Mouse (Mus musculus): ENCODE measurements at regions not wholly inside any gene's neighbourhood (a gene's known extent, or its start where the extent isn't known, plus 50 kb on each side); places are given as distances from the start of the nearest gene placed in this dataset.

GRCm38 (mm10) chr1:138771307-138772011 lies 76.9 kb downstream of the Lhx9 start:
- no peak for DNase-seq (ENCODE audit: low read depth)

- DNase-seq (ENCODE audit: low read depth) = no peak
These were observed 85.5 kb downstream of the Lhx9 start for GRCm38 (mm10) chr1:138762876-138763275.

GRCm38 (mm10) chr1:138757777-138758176 lies 90.6 kb downstream of the Lhx9 start:
- no peak for DNase-seq (ENCODE audit: low read depth)

- DNase-seq (ENCODE audit: low read depth) = no peak
These were observed 113.4 kb upstream of the Nek7 start for GRCm38 (mm10) chr1:138733308-138733707.

GRCm38 (mm10) chr1:138731008-138731407 lies 111.1 kb upstream of the Nek7 start:
- no peak for DNase-seq (ENCODE audit: low read depth)

GRCm38 (mm10) chr1:138729089-138729699 lies 109.3 kb upstream of the Nek7 start:
- no peak for DNase-seq (ENCODE audit: low read depth)

GRCm38 (mm10) chr1:138720728-138721127 lies 100.8 kb upstream of the Nek7 start:
- no peak for DNase-seq (ENCODE audit: low read depth)

GRCm38 (mm10) chr1:138719297-138719696 lies 99.4 kb upstream of the Nek7 start:
- DNase-seq (ENCODE audit: low read depth) = no peak

- no peak for DNase-seq (ENCODE audit: low read depth)
These were observed 97.0 kb upstream of the Nek7 start for GRCm38 (mm10) chr1:138716991-138717390.

GRCm38 (mm10) chr1:138715162-138715561 lies 95.2 kb upstream of the Nek7 start:
- DNase-seq (ENCODE audit: low read depth) = peak; percentile 50

GRCm38 (mm10) chr1:138709229-138709608 lies 89.3 kb upstream of the Nek7 start:
- DNase-seq (ENCODE audit: low read depth) = no peak

GRCm38 (mm10) chr1:138708507-138709228 lies 88.7 kb upstream of the Nek7 start:
- no peak for DNase-seq (ENCODE audit: low read depth)

- DNase-seq (ENCODE audit: low read depth) = no peak
These were observed 88.0 kb upstream of the Nek7 start for GRCm38 (mm10) chr1:138707913-138708312.

- no peak for DNase-seq (ENCODE audit: low read depth)
These were observed 83.3 kb upstream of the Nek7 start for GRCm38 (mm10) chr1:138703291-138703690.

- no peak for DNase-seq (ENCODE audit: low read depth)
These were observed 69.3 kb upstream of the Nek7 start for GRCm38 (mm10) chr1:138689234-138689633.

- no peak for DNase-seq (ENCODE audit: low read depth)
These were observed 66.8 kb upstream of the Nek7 start for GRCm38 (mm10) chr1:138686746-138687145.

- DNase-seq (ENCODE audit: low read depth) = peak; percentile 33
These were observed 63.8 kb upstream of the Nek7 start for GRCm38 (mm10) chr1:138683711-138684110.

GRCm38 (mm10) chr1:138681970-138682369 lies 62.0 kb upstream of the Nek7 start:
- no peak for DNase-seq (ENCODE audit: low read depth)

GRCm38 (mm10) chr1:138674199-138674598 lies 54.3 kb upstream of the Nek7 start:
- no peak for DNase-seq (ENCODE audit: low read depth)

Measured in naive thymus-derived CD4-positive, alpha-beta T cell, adult 2 months (primary cell).